Mouse (Mus musculus) E14TG2a.4 (cell line): Measurements from ENCODE around the gene Lce1k.
"Not testable (repeated sequence)": the region's sequence is repeated elsewhere in the genome, so short reads cannot be mapped to it uniquely, and the experiment has no call there.

Source experiments
- CTCF ChIP-seq: conservative IDR thresholded peaks from 2 replicates; pipeline ENCODE4 v1.5.1; 2014; ENCODE audit warnings: low read length
- NANOG ChIP-seq: IDR thresholded peaks from 2 replicates; pipeline ENCODE4 v1.6.1; 2014; ENCODE audit warnings: borderline replicate concordance, low read length, mixed read lengths

- not testable (repeated sequence) for TF ChIP-seq CTCF
- peak; percentile 56; the same call in 1 of the 2 replicates for TF ChIP-seq NANOG
Observed at GRCm38 (mm10) chr3:92816036-92816435, 8.3 kb upstream of the Lce1k start.
